Mouse (Mus musculus) left cerebral cortex, adult 8-10 months (tissue): Measurements from ENCODE around the gene Man2a2. TPM values are rescaled to one million over a fixed set of nuclear protein-coding genes. Genes with fewer than 3 reads are reported as not detected.

ENCODE experiments used
- DNase-seq, 2 experiments: peaks; one replicate each; pipeline ENCODE4 v3.0.0; 2022; ENCODE audit warnings: low spot score in 2 of 2
- total RNA-seq, 4 experiments: library from RNA; stranded (reverse); gene quantifications; 2 replicates each; pipeline ENCODE4 v1.2.4; 2022

Man2a2 gene
- total RNA-seq, 4 experiments from 2014 or later: 158 to 168 (median 165) TPM

GRCm38 (mm10) chr7:80370649-80371040 lies 530 bp downstream of the Man2a2 start:
- DNase-seq: peak; percentile 73 to 89

GRCm38 (mm10) chr7:80369967-80370431 lies 1.2 kb downstream of the Man2a2 start:
- no peak for DNase-seq

GRCm38 (mm10) chr7:80369461-80369860 lies 1.7 kb downstream of the Man2a2 start:
- DNase-seq: no peak

GRCm38 (mm10) chr7:80368635-80369421 lies 2.3 kb downstream of the Man2a2 start:
- DNase-seq: no peak

- no peak for DNase-seq
Measured at GRCm38 (mm10) chr7:80368009-80368408, 3.2 kb downstream of the Man2a2 start.

- no peak for DNase-seq
Measured at GRCm38 (mm10) chr7:80367232-80367631, 3.9 kb downstream of the Man2a2 start.

GRCm38 (mm10) chr7:80365759-80366158 lies 5.4 kb downstream of the Man2a2 start:
- DNase-seq: no peak

- no peak for DNase-seq
Measured at GRCm38 (mm10) chr7:80360435-80360834, 10.7 kb downstream of the Man2a2 start.

GRCm38 (mm10) chr7:80358039-80358438 lies 13.1 kb downstream of the Man2a2 start:
- no peak for DNase-seq

- DNase-seq: peak in 1 of 2 experiments; percentile 60
Measured at GRCm38 (mm10) chr7:80357156-80357555, 14.0 kb downstream of the Man2a2 start.

- DNase-seq: no peak
Measured at GRCm38 (mm10) chr7:80356351-80356750, 14.8 kb downstream of the Man2a2 start.

GRCm38 (mm10) chr7:80352920-80353319 lies 18.3 kb downstream of the Man2a2 start:
- DNase-seq: no peak

- no peak for DNase-seq
Measured at GRCm38 (mm10) chr7:80350808-80351207, 20.4 kb downstream of the Man2a2 start.

- no peak for DNase-seq
Measured at GRCm38 (mm10) chr7:80347670-80348586, 23.2 kb downstream of the Man2a2 start.

- no peak for DNase-seq
Measured at GRCm38 (mm10) chr7:80346830-80347229, 24.3 kb downstream of the Man2a2 start.

GRCm38 (mm10) chr7:80346173-80346572 lies 25.0 kb downstream of the Man2a2 start:
- no peak for DNase-seq

GRCm38 (mm10) chr7:80343270-80344018 lies 27.7 kb downstream of the Man2a2 start:
- DNase-seq: no peak

- DNase-seq: peak; percentile 92 to 98
Measured at GRCm38 (mm10) chr7:80342858-80343257, 28.3 kb downstream of the Man2a2 start, which contains the start of gene Hddc3. Gene Hddc3, plus strand, starts transcription at chr7:80343104.

- DNase-seq: no peak
Measured at GRCm38 (mm10) chr7:80341793-80342192, 29.4 kb downstream of the Man2a2 start.

- DNase-seq: peak in 1 of 2 experiments; percentile 50
Measured at GRCm38 (mm10) chr7:80340793-80341192, 30.4 kb downstream of the Man2a2 start, which contains the start of gene Unc45a. Gene Unc45a, minus strand, starts transcription at chr7:80341005.
